Mouse (Mus musculus) small intestine, adult 2 months (tissue): ENCODE results near the gene Map10.

Experiments
- CTCF ChIP-seq: fragments of 200-500 bp; IDR thresholded peaks from 2 replicates; pipeline ENCODE4 v1.5.1; 2012; ENCODE audit warnings: low read depth, mild to moderate bottlenecking, control low read depth, inconsistent platforms, low read length, moderate library complexity, mixed read lengths; ENCODE audit not compliant: insufficient replicate concordance, insufficient read length; ENCODE audit errors: extremely low read depth
- POLR2A ChIP-seq: fragments of 200-500 bp; IDR thresholded peaks from 2 replicates; pipeline ENCODE4 v1.6.1; 2012; ENCODE audit warnings: low read depth, mild to moderate bottlenecking, control low read depth, inconsistent platforms, low read length, moderate library complexity

DNA sequence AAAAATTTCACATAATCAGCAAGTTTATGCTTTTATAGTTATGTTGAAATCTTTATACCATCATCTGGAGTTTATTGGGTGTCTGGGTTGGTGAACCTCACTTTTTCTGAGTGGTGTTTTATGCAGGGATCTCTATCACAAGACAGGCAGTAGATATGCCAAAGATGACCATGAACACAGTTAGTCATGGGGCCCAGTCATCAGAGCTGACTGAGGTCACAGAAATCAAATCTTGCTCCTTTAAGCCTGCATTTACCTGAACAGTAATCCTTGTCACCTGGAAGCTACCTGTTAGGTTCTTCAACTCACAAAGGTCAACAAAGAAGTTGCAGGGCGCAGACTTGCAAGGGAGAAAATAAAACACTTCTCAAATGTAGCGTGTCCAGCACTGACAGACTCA lies 14.8 kb upstream of the Map10 start:
- TF ChIP-seq CTCF: no peak
- no peak for TF ChIP-seq POLR2A
